Mouse (Mus musculus): Measurements from ENCODE around the gene Gm47969. TPM values are rescaled to one million over a fixed set of nuclear protein-coding genes. Genes with fewer than 3 reads are reported as not detected.

Gene Gm47969
- total and polyA plus RNA-seq, 3 experiments: not detected

GRCm38 (mm10) chr1:83034509-83034908 is 10.2 kb upstream of the Gm47969 start:
- Histone ChIP-seq H3K79me2 (ENCODE audit: control insufficient read depth, insufficient read depth, low read length, poor library complexity) (no peaks in the 10 kb centered on the region), H3K9ac (ENCODE audit: control insufficient read depth, low read depth, low read length, poor library complexity, severe bottlenecking) (no peak overlapping the region), H3K4me1 (ENCODE audit: control insufficient read depth in 1 of 2, insufficient read depth in 2 of 2, low read length in 2 of 2) (no peaks in the 10 kb centered on the region), H3K27me3 (ENCODE audit: control insufficient read depth in 1 of 2, insufficient read depth in 2 of 2, low read length in 2 of 2) (no peaks in the 10 kb centered on the region), H3K9me3 (replicated peaks; ENCODE audit: insufficient read depth, low read length) (no peaks in the 10 kb centered on the region), H3K36me3 (ENCODE audit: control insufficient read depth in 1 of 2, insufficient read depth in 2 of 2, low read length in 2 of 2) (no peaks in the 10 kb centered on the region), H3K4me3 (ENCODE audit: control insufficient read depth in 1 of 2, insufficient read depth in 1 of 2, low read depth in 2 of 2, low read length in 2 of 2) (no peak overlapping the region), H3K27ac (ENCODE audit: control insufficient read depth, low read depth, low read length) (no peak overlapping the region)
- no peak for TF ChIP-seq RAD21 (IDR thresholded peaks at IDR 0.05; ENCODE audit: low read depth, low read length)
- no peak for DNase-seq (ENCODE audit: low read depth, low spot score)

- H3K4me1 ChIP-seq (ENCODE audit: control insufficient read depth in 1 of 2, insufficient read depth in 2 of 2, low read length in 2 of 2): no peaks in the 10 kb centered on the region
- H3K79me2 ChIP-seq (ENCODE audit: control insufficient read depth, insufficient read depth, low read length, poor library complexity): no peaks in the 10 kb centered on the region
- no peaks in the 10 kb centered on the region for H3K27me3 ChIP-seq (ENCODE audit: control insufficient read depth in 1 of 2, insufficient read depth in 2 of 2, low read length in 2 of 2)
- no peak for DNase-seq (ENCODE audit: low read depth, low spot score)
- TF ChIP-seq RCOR1 (IDR thresholded peaks at IDR 0.05; ENCODE audit: low read depth, low read length) (no peak), ZNF384 (IDR thresholded peaks at IDR 0.05; ENCODE audit: low read depth, low read length) (no peak), ETS1 (IDR thresholded peaks at IDR 0.05; ENCODE audit: low read depth, low read length) (no peak), CHD2 (IDR thresholded peaks at IDR 0.05; ENCODE audit: low read length) (no peak), HCFC1 (IDR thresholded peaks at IDR 0.05; ENCODE audit: low read depth, low read length) (no peak), ZKSCAN1 (IDR thresholded peaks at IDR 0.05; ENCODE audit: low read depth, low read length) (no peak), POLR2AphosphoS5 (IDR thresholded peaks at IDR 0.05; ENCODE audit: borderline replicate concordance, low read depth, low read length) (no peak), TCF12 (IDR thresholded peaks at IDR 0.05; ENCODE audit: low read depth, low read length) (no peak), CHD1 (IDR thresholded peaks at IDR 0.05; ENCODE audit: low read depth, low read length) (no peak), NRF1 (IDR thresholded peaks at IDR 0.05; ENCODE audit: insufficient read depth, low read depth, low read length, poor library complexity, severe bottlenecking) (no peak), MXI1 (IDR thresholded peaks at IDR 0.05; ENCODE audit: low read depth, low read length) (no peak), TBP (IDR thresholded peaks at IDR 0.05; ENCODE audit: low read depth, low read length) (no peak), ZC3H11A (IDR thresholded peaks at IDR 0.05; ENCODE audit: low read depth, low read length) (no peak), TAL1 (IDR thresholded peaks at IDR 0.05; ENCODE audit: low read length) (no peak), MAX (IDR thresholded peaks at IDR 0.05; ENCODE audit: low read length) (no peak), MAZ (IDR thresholded peaks at IDR 0.05; ENCODE audit: low read depth, low read length) (no peak), EP300 (IDR thresholded peaks at IDR 0.05; ENCODE audit: low read depth in 1 of 2, low read length in 2 of 2) (no peak), E2F4 (IDR thresholded peaks at IDR 0.05; ENCODE audit: borderline replicate concordance, low read depth, low read length) (no peak), MAFK (IDR thresholded peaks at IDR 0.05; ENCODE audit: borderline replicate concordance, low read depth, low read length) (no peak), BHLHE40 (IDR thresholded peaks at IDR 0.05; ENCODE audit: borderline replicate concordance, low read depth, low read length) (no peak)
- no peak overlapping the region for H3K4me3 ChIP-seq (ENCODE audit: control insufficient read depth in 1 of 2, insufficient read depth in 1 of 2, low read depth in 2 of 2, low read length in 2 of 2)
- H3K36me3 ChIP-seq (ENCODE audit: control insufficient read depth in 1 of 2, insufficient read depth in 2 of 2, low read length in 2 of 2): no peaks in the 10 kb centered on the region
- no peaks in the 10 kb centered on the region for H3K9me3 ChIP-seq (replicated peaks; ENCODE audit: insufficient read depth, low read length)
- H3K27ac ChIP-seq (ENCODE audit: control insufficient read depth, low read depth, low read length): no peak overlapping the region
- no peak overlapping the region for H3K9ac ChIP-seq (ENCODE audit: control insufficient read depth, low read depth, low read length, poor library complexity, severe bottlenecking)
Measured at GRCm38 (mm10) chr1:83036892-83037667, 7.7 kb upstream of the Gm47969 start.
